Mouse (Mus musculus) brain, embryonic 14.5 days (tissue): ENCODE data around the gene Fndc3b.

ENCODE experiments used
- CTCF ChIP-seq: fragments of 200-500 bp; IDR thresholded peaks from 2 replicates; pipeline ENCODE4 v1.5.1; 2012; ENCODE audit warnings: inconsistent platforms, mild to moderate bottlenecking, moderate library complexity, borderline replicate concordance; ENCODE audit not compliant: insufficient read depth, insufficient read length; ENCODE audit errors: extremely low read depth
- POLR2A ChIP-seq: fragments of 200-500 bp; IDR thresholded peaks from 2 replicates; pipeline ENCODE4 v1.6.1; 2012; ENCODE audit warnings: mild to moderate bottlenecking, inconsistent platforms, borderline replicate concordance; ENCODE audit not compliant: poor library complexity, insufficient read depth, insufficient read length, severe bottlenecking; ENCODE audit errors: extremely low read depth

GRCm38 (mm10) chr3:27631112-27631511 lies 80.0 kb downstream of the Fndc3b start:
- TF ChIP-seq POLR2A (no peak), CTCF (no peak)
